Mouse (Mus musculus) T-helper 17 cell (primary cell): ENCODE data around the gene Ccl28.
"Not testable (repeated sequence)": the region's sequence is repeated elsewhere in the genome, so short reads cannot be mapped to it uniquely, and the experiment has no call there.

Source experiments
- in situ Hi-C, 2 experiments: fragments of 300-600 bp; cut with MboI, MseI; formaldehyde crosslinking; loops; 1 replicate in 1 of 2; 2 replicates in 1 of 2; pipeline ENCODE4 v1.15.1; 2025; ENCODE audit warnings: high pct_unique_total_duplicates in 2 of 2

Gene Ccl28

DNA sequence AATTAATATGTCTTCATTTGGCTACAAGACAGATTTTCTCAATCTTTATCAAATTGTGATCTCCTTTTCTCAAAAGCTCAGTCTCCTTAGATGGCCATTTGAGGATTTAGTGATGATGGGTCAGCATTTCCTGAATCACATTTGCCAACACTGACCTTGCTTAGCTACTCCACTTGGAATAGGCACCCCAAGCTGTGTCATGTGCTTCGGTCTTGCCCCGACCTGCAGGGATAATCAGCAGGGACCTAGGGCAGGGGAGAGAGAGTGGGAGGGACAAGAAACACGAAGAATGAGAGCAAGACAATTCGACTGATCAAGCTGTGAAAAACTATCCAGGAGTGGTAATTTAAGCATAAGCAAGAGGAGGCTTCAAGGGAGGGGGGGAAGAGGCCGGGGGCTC, 21.1 kb downstream of the Ccl28 start:
- in situ Hi-C loops, result loop anchor here in 1 of 2 experiments (5.0 kb wide), 1 partner anchor 48 kb away; the partner anchor contains the start of gene Hmgcs1

DNA sequence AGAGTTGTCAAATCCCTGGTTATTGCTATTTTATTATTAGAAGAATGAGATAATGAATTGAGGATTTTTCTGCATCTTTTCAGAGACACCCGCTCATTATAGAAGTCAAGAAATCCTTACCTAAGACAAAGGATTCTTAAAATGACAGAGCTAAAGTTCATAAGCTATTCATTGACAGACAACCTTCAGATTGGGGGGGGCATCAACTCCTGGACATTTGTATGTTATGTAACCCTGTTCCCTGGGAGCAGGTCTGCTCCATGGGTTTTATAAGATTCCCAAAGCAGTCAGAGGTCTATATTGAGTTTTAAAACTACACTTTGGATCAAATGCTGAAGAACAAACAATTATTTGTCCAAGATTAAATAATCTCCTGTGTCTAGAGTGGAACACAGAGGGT, 22.9 kb downstream of the Ccl28 start:
- in situ Hi-C loops, result no loop called here

DNA sequence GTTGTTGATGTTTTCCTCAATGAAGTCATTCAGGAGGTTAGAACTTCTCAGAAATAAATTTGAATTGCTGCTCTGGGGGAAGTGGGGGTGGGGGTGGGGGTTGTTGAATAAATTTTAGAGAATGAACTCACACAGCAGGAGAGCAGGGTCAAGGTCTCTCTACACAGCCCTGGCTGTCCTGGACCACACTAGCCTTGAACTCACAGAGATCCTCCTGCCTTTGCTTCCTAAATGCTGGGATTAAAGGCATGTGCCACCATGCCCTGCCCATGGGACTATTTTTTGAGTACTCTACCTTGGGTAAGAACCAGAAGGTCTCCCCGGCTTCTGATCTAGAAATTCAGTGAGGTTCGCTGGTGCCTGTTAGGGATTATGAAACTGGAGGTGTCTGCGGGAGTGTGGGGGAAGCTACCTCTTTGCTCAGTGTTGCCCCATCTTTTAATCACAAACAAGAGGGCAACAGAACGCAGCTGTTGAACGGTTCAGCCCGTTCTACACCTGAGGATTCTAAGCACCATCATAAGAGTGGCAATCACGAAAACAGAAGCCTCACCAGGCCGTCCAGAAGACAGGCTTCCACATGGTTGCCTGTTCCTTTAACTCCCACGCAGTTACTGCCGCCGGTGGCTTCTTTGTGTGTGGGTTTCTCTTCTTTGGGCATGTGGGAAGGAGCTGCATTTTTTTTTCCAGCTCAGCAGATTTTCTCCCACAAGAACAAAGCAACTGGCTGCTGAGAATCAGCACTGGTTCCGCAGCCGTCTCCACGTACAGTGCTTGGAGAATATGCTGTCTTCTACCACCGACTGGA, 25.5 kb downstream of the Ccl28 start:
- in situ Hi-C loops, result no loop called here

DNA sequence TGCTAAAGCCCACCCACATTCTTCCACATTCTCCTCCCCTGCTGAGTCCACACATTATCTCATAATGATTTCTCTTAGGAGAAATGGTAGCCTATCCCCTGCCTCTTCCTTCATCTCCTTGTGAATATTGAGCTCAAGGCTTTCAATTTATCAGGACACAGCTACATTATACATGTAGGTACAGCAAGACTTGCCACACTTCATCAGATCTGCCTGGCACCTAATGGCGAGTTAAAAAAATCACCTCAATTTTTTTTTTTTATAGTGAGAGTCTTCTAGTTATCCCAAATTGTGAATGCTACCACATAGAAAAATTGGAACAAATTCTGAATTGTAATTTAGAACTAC, 26.1 kb downstream of the Ccl28 start:
- in situ Hi-C loops, result no loop called here

DNA sequence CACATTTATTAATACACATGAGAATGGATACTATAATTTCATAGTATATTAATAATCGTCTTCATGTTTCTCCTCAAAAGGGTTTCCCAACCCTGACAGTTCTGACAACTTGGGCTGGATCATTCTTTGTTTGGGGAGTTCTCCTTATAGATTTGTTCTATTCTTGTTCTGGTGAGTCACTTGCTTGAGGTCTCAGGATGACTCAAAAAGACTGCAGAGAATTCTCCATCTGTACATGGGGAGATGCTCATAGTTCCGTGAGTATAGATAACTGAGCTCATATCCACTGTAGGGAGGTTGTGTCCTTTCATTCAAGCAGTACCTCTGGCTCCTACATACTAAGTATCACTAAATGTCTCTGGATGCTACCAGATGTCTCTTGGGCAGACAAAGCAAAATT, 31.1 kb downstream of the Ccl28 start:
- in situ Hi-C loops, result no loop called here

DNA sequence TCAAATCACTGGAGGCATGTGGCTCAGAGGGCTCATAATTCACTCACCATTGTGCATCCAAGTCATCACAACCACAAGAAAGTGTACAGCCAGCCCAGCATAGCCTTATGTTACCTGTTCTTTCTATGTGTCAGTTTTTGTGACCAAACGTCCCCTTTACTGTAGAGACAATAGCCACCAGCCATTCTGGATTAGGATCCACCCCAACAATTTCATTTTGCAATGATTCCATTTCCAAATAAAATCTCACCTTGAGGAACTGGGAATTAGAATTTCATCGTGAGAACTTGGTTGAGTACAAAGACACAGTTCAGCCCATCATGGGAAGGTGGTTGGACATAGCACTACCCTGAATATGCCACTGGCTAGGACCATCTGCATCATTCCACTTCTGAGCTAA, 32.6 kb downstream of the Ccl28 start:
- in situ Hi-C loops, result no loop called here

DNA sequence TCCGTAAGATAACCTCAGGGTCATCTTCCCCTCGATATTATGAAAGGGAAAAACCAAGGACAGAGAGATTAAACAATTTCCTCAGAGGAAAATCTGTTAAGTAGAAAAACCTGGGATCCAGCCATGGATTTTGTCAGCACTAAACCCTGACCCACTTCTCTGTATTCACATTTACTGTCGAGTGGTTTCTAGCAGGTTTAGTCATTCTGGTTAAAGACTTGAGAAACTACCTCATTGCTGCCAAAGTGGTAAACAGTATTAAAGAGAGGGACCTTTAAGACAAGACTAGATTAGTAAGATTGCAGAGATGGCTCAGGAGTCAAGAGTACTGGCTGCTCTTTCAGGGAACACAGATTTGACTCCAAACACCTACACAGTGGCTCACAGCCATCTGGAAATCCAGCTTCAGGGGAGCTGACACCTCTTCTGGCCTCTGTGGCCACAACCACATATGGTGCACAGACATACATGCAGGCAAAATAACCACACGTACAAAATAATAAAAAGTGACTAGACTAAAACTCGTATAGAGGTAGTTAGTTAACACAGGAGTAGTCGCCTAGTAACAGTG, 33.3 kb downstream of the Ccl28 start:
- in situ Hi-C loops, result no loop called here

DNA sequence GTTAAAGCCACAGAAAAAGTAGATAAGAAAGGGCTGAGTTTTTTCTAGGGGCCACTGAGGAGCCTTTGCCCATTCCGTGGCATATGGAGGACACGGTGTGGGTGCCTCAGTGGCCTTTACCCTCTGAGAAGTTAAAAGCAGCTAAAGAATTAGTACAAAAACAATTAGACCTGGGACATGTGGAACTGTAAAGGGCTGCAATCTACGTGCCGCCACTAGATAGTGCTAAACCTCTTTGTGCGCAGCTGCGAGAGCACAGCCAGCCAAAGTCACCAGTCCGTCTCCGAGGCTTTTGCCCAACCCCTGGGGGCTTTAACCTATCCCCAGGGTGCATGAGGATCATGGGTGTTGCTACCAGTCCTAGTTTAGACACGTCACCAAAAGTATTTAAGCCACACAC, 37.8 kb downstream of the Ccl28 start:
- in situ Hi-C loops, result not testable (repeated sequence)

DNA sequence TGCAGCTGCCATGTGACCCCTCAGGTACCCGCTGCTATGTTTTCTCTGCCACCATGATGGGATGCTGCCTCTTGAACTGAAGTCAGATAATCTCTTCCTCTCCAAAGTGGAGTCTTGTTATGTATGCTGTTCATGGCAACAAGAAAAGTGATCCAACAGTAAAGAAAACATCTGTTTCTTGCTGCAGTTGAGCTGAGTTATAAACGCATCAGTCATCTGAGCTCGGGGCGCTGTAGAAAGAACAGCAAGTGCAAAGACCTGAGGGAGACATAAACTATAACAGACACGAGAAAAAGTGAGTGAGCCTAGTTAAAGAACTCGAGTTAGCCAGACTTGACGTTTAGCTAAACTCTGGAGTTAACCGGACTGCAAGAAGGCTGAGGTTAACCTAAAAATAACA, 55.2 kb downstream of the Ccl28 start:
- in situ Hi-C loops, result loop anchor here in 1 of 2 experiments (5.0 kb wide), 1 partner anchor 34 kb away; no protein-coding TSS in a partner anchor

DNA sequence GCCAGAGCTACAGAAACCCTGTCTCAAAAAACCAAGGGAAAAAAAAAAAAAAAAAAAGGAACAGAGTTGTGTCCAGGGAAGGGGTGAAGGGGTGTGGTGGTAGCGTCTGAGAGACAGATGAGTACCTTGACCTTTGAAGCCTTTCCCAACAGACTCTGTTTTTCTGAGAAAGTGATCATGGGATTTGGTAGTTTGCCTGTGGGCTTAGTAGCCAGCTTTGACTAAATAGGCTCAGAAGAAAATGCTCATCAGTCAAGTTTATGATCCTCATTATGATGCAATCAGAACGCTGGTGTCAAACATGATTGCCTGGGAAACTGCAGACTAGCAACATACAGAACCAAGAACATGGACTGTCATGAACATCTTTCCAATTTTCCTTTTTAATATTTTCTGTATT, 56.1 kb downstream of the Ccl28 start:
- in situ Hi-C loops, result loop anchor here in 1 of 2 experiments (5.0 kb wide), 1 partner anchor 33 kb away; no protein-coding TSS in a partner anchor

DNA sequence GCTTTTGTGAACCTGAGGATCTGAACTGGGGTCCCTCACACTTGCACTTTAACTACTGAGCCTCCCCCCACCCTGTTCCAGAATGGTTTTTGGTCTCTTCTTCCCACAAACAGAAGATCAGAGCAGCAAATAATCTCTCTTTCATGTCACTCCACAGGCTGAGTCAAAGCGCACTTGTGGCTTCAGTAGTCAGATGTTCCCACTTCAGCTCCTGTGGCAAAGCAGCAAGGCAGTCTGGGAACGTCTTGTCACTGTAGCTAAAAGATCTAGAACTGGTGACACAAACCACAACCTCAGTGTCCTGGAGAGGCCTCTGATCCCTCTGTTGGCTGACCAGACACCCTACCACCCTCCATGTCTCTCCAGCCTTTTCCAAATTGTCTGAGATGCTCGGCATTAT, 57.5 kb downstream of the Ccl28 start:
- in situ Hi-C loops, result no loop called here

DNA sequence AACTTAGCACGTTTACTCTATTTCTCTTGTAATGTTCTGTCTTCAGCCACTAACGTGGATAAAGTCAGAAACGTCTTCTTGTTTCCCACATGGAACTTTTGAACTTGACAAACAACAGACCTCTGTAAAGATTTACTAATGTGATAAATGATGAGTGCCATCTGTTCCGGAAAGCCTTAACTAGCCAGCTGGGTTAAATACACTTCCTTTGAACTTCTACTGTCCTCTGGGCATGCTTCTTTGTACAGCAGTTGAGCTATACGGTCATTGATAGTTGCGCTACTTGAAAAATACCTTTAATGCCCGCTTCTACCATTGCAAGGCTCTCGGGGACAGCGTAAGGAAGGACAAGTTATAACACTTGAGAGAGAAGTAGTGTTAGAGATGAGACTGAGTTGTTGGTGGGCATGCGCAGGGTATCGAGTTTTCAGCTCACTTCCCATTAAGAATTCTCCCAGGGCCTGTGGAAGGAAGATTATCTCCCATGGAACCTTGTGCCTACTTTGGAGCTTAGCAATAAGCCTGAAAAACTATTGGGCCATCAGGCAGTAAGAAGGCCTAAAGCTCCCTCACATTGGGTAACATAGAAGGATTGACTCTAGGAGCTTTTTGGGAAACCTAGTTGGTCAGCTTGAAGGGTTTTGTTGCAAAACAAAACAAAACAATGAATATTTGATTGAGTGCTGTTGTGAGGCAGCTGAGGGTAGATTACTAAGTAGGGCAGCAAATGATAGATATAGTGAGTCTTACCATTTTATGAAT, 61.0 kb downstream of the Ccl28 start:
- in situ Hi-C loops, result no loop called here

DNA sequence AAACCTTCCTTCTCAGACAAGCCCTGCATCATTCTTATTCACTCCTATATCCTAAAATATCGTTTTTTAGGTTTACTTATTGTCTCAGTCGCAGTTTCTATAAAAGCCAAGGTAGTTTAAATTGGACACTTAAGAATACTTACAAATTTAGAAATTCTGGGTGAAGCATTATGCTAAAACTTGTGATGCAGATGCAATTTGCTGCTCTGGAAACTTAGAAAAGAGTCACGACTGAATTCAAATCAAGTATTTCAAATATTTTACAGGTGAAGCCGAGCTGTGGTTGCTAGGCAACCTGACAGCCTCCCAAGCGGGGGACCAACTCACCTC, 66.1 kb downstream of the Ccl28 start:
- in situ Hi-C loops, result loop anchor here (5.0 kb wide), 3 partner anchors 47 to 98 kb away; no protein-coding TSS in a partner anchor

DNA sequence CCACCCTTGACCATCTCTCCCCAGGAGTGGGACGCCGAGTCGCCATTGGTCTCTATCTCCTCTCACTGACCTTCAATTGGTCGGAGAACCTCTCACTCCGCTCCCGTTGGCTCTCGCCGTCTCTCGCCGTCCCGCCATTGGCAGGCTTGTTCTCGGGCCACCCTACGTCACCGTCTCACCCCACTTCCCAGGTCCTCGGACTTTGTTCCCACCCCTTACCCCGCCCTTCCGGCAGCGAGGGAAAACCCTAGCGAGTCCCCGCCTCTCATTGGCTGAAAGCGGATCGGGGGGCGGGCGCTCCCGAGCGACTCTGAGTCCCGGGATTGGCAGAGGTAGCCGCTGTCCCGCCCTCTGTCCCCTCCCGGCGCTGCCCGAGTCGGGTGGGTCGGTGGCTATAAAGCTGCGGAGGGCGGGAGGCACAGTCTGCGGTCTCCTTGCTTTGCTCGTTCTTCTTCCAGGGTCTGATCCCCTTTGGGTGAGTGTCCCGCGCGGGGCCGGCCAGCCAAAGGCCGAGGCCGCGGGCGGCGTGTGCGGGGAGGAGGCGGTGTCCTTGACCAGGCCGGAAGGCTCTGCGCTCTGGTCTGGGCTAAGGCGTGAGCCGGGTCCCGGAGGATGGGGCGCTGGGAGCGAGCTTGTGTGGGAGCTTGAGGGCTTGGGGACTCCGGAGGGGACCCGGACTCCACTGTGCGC, 66.6 kb downstream of the Ccl28 start, which contains the start of gene Hmgcs1:
TSS of gene Hmgcs1 (plus strand) at position 341 of the 690 bp plus-strand sequence.
- in situ Hi-C loops, result loop anchor here (5.0 kb wide), 3 partner anchors 48 to 97 kb away; no protein-coding TSS in a partner anchor

DNA sequence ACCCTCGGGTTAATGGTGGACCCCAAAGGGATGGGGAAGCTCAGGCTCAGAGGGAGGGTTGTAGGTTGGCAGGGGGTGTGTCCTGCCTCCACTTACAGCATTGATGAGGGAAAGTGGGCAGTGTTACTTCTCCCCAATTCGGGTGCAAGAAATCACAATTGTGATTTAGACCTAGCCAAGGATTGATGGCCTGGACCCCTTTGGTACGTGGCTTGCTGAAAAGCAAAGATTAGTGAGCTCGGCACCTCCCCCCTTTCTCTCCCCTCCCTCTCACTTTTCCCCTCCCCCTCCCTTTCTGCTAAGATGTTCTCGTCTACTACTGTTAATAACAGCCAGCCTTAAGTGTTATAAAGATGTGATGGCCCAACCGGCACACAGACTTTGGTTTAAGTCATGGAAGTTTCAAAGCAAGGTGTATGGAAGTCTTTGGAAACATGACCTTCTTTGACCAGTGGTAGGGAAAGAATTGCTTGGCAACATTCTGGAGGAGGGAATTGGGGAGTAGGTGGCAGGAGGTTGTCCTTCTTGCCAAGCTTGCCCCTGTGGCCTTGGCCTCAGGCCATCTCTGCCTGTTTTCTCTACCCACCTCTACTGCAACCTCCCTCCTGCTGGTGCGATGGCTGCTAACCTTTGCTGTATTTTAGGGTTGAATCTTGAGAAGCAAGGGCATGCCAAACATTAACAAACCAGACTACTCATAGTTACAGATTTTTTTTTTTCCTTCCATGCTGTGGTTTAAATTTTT, 67.4 kb downstream of the Ccl28 start:
- in situ Hi-C loops, result loop anchor here (5.0 kb wide), 3 partner anchors 49 to 96 kb away; no protein-coding TSS in a partner anchor

DNA sequence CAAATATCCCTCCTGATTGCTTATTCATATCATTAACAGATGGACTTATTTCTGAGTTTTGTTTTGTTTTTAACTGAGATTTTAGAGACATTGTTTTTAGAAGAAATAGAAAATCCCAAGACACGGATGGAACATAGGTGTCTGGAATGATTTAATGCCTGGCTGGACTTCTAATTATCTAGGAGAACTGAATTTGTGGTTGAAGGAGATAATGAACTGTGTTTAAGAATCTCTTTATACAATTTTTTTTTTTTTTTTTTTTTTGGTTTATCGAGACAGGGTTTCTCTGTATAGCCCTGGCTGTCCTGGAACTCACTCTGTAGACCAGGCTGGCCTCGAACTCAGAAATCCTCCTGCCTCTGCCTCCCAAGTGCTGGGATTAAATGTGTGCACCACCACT, 68.3 kb downstream of the Ccl28 start:
- in situ Hi-C loops, result loop anchor here (5.0 kb wide), 3 partner anchors 50 to 95 kb away; no protein-coding TSS in a partner anchor

DNA sequence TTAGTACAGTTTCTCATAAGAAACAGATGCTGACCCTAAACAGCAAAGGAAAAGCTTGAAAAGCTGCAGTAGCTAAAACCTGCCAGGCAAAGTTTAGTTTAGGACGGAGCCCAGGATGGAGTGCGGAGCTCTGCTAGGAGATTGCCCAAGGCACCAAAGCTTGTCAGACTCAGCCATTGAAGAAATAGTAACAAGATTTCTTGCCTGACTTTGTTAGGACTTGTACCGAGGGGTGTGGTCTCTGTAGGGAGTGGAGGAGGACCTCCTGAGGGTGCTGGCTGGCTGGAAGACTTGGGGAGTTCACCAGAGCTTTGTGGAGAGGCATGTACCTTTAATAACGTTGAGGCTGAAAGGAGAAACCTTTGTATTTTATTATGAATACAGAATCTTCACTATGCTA, 72.1 kb downstream of the Ccl28 start:
- in situ Hi-C loops, result no loop called here

DNA sequence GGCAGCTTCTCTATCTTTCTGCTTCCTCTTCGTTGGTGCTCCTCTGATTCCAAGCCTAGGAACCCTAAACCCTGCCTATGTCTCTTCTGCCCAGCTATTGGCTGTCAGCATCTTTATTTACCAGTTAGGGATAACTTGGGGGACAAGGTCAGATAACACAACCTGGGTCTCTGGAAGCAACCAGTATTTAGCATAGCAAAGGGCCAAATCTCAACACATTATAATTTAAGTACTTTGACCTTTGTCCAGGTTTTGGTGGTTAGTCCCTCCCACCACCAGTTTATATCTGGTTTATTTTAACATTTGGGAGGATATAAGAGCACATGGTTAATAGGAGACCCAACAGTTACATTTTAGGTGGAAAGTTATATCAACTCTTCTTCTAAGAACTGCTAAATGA, 72.9 kb downstream of the Ccl28 start:
- in situ Hi-C loops, result no loop called here

DNA sequence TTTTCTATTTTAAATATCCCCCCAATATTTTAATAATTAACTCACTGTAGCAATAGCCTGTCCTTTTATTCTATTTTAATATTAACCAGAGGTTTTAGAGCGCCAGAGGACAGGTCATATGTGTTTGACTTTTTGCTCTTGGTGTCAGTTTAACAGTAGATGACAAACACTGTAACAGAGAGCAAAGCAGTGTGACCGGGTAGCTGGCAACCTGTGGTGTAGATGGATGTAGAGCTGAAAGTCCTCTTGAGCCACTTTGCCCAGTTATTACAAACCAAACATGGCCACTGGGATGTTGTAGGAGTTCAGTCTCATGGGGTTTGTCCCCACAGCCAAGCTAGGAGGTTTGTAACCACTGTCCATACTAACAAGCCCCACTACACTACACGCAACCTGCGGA, 74.8 kb downstream of the Ccl28 start:
- in situ Hi-C loops, result no loop called here
